14 mouse cellular contexts compared by ENCODE assay signal in the genomic region with DNA sequence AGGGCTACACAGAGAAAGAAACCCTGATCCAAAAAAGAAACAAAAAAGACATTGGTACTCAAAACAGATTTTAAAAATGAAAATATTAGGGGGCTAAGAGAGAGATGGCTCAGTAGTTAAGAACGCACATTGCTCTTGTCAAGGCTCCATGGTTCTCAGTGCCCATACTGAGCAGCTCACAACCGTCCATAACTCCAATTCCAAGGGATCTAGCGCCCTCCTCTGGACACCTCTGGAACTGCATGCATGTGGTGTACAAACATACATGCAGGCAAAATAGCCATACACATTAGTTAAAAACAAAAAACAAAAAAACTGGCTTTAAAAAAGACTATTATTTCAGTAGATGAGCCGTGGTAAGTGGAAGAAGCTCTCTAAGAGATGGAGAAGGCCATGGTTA. TPM values are rescaled to one million over a fixed set of nuclear protein-coding genes. Genes with fewer than 3 reads are reported as not detected.
DNase-seq lines count a peak whose midpoint lies in the region; TF ChIP-seq lines count a peak whose summit lies in the region.
"Had no signal": no experiment of that assay in that cellular context is flagged by ENCODE, and none has a peak within 500 bp of the region (broad histone marks: within the 10 kb centered on the region; RNA-seq: fewer than 3 reads in every experiment).

No protein-coding gene starts in this region.

- H3K4me1 ChIP-seq in ES-Bruce4 (ENCODE audit: control insufficient read depth, insufficient read depth, low read length): peaks cover 6% of the 10 kb centered on the region
- H3K4me1 ChIP-seq: liver, embryonic 15.5 days had no signal

- peak; percentile 72 for TF ChIP-seq CTCF in ES-Bruce4 (IDR thresholded peaks at IDR 0.05; ENCODE audit: low read depth, low read length)

- TF ChIP-seq EP300 in ES-Bruce4 (IDR thresholded peaks at IDR 0.05; ENCODE audit: insufficient read depth, low read depth, low read length): no peak

- no peaks in the 10 kb centered on the region for H3K9me3 ChIP-seq in ES-Bruce4 (replicated peaks; ENCODE audit: control insufficient read depth, insufficient read depth, low read length, poor library complexity, severe bottlenecking)
- H3K9me3 ChIP-seq: forebrain, embryonic 10.5 days; liver, embryonic 15.5 days had no signal

- H3K9ac ChIP-seq in ES-Bruce4 (ENCODE audit: low read depth, poor library complexity, severe bottlenecking): no peak overlapping the region
- H3K9ac ChIP-seq: liver, embryonic 15.5 days had no signal

- no peak for TF ChIP-seq POLR2A in ES-Bruce4 (IDR thresholded peaks at IDR 0.05; ENCODE audit: insufficient read depth, low read length)

- peak; percentile 47 for DNase-seq in adrenal gland, postnatal 14 days
- no peak for DNase-seq in adrenal gland, postnatal 4 days (ENCODE audit: low spot score in 2 of 2)
- peak; percentile 41 to 45 for DNase-seq in kidney, postnatal 4 days
- no peak for DNase-seq in kidney, adult 18-20 months
- DNase-seq in lung, postnatal 10 days: peak; percentile 17
- no peak for DNase-seq in embryo, embryonic 10.5 days (ENCODE audit: low spot score)
- no peak for DNase-seq in adipocyte (ENCODE audit: low spot score)
- DNase-seq: cerebellum, adult 11-12 months; spleen, adult 18-20 months had no signal

- no peak overlapping the region for H3K27ac ChIP-seq in ES-Bruce4 (ENCODE audit: insufficient read depth, low read length)
- H3K27ac ChIP-seq: forebrain, embryonic 10.5 days; liver, embryonic 15.5 days had no signal

- no peaks in the 10 kb centered on the region for H3K27me3 ChIP-seq in ES-Bruce4 (ENCODE audit: control insufficient read depth, insufficient read depth, low read length, poor library complexity, severe bottlenecking)
- H3K27me3 ChIP-seq: liver, embryonic 15.5 days had no signal

- no peak overlapping the region for H3K4me3 ChIP-seq in ES-Bruce4 (ENCODE audit: low read depth, low read length)
- H3K4me3 ChIP-seq: forebrain, embryonic 10.5 days; liver, embryonic 15.5 days had no signal

- peaks cover 2% of the 10 kb centered on the region; the same call in 1 of the 2 replicates for H3K36me3 ChIP-seq in ES-Bruce4 (ENCODE audit: control insufficient read depth, insufficient read depth, low read length, poor library complexity, severe bottlenecking)
- H3K36me3 ChIP-seq: forebrain, embryonic 10.5 days; liver, embryonic 15.5 days had no signal

RNA-seq across cellular contexts. Expression of gene Cdh3, which starts 19.9 kb away (rescaled TPM):
- total RNA-seq in adrenal gland, postnatal 14 days (2021): 0.68 and 0.74 TPM in 2 replicates
- 1 to 10 TPM; 2.0 to 5.4 TPM for total RNA-seq in adrenal gland, postnatal 4 days (2021)
- polyA plus RNA-seq in ES-Bruce4 (2011; ENCODE audit: insufficient read depth, insufficient read length, low read depth, missing spikeins): 33.3 and 40.9 TPM in 2 replicates

RNA-seq across cellular contexts. Expression of gene 6030452D12Rik, which starts 30.2 kb away (rescaled TPM):
- total RNA-seq in adrenal gland, postnatal 14 days (2021): not detected in 2 replicates
- total RNA-seq in adrenal gland, postnatal 4 days (2021): not detected
- polyA plus RNA-seq in ES-Bruce4 (2011; ENCODE audit: insufficient read depth, insufficient read length, low read depth, missing spikeins): not detected in 2 replicates
- polyA plus RNA-seq: forebrain, embryonic 10.5 days; heart, embryonic 14.5 days; liver, embryonic 15.5 days; neural tube, embryonic 11.5 days had no signal

RNA-seq across cellular contexts. Expression of gene Gm10073, which starts 42.7 kb away (rescaled TPM):
- total RNA-seq in adrenal gland, postnatal 14 days (2021): 103 and 135 TPM in 2 replicates
- 100 to 1,000 TPM; 142 to 154 TPM for total RNA-seq in adrenal gland, postnatal 4 days (2021)
- 498 and 566 TPM in 2 replicates for polyA plus RNA-seq in ES-Bruce4 (2011; ENCODE audit: insufficient read depth, insufficient read length, low read depth, missing spikeins)

Comparison
In these comparisons a context has a peak if more than half of its experiments do, and no peak if none do; other contexts are left out.
1. DNase-seq: peak in adrenal gland, postnatal 14 days (single experiment), kidney, postnatal 4 days (2 of 2) and lung, postnatal 10 days (single experiment); none in adrenal gland, postnatal 4 days (0 of 2), kidney, adult 18-20 months (single experiment), embryo, embryonic 10.5 days (single experiment) and adipocyte (single experiment).